Mouse (Mus musculus): ENCODE data around the gene Htra3.

DNA sequence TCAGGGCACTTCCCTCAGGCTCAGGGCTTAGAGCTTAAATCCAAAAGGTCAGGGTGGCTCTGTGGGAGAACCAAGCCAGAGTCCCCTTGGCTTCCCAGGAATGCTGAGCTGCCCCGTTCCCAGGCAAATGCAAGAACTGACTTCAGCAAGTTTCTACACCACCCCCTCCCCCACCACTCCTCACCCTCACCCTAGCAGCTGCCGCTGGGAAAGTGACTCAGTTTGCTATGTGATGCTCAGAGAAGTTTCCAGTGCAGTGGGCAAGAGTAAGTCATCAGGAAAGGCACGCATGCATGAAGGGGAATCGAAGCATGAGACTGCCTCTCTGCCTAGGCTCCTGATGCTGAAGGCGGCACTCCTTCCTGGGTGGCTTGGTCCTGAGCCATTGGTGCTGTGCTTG, 62.6 kb downstream of the Htra3 start:
- no peak for TF ChIP-seq CTCF (IDR thresholded peaks at IDR 0.05; ENCODE audit: low read depth)
- no peak for TF ChIP-seq EP300 (IDR thresholded peaks at IDR 0.05; ENCODE audit: low read depth)
